ENCODE assay signal across 16 mouse cellular contexts in genomic region chr13:101619154-101619553, GRCm38 (mm10).
"Had no signal": no experiment of that assay in that cellular context is flagged by ENCODE, and none has a peak within 500 bp of the region (broad histone marks: within the 10 kb centered on the region; RNA-seq: fewer than 3 reads in every experiment).

No protein-coding gene starts in this region.

- H3K4me3 ChIP-seq: neural tube, embryonic 13.5 days; neural tube, embryonic 15.5 days; stomach, embryonic 15.5 days had no signal

- DNase-seq: retina, postnatal 1 day; right cerebral cortex, adult 18-20 months; right cerebral cortex, postnatal 14 days; right cerebral cortex, postnatal 25 days; right cerebral cortex, postnatal 4 days; spleen, adult 18-20 months; thymus, adult 18-20 months; thymus, adult 2 months; thymus, postnatal 14 days; thymus, postnatal 25 days; thymus, postnatal 36 days; thymus, postnatal 4 days had no signal

- H3K9me3 ChIP-seq: neural tube, embryonic 13.5 days; neural tube, embryonic 15.5 days; stomach, embryonic 15.5 days had no signal

- H3K36me3 ChIP-seq: neural tube, embryonic 13.5 days; neural tube, embryonic 15.5 days; stomach, embryonic 15.5 days had no signal

- H3K9ac ChIP-seq: neural tube, embryonic 13.5 days; neural tube, embryonic 15.5 days; stomach, embryonic 15.5 days had no signal

- H3K27ac ChIP-seq: neural tube, embryonic 13.5 days; neural tube, embryonic 15.5 days; stomach, embryonic 15.5 days; stomach, postnatal 0 days had no signal

- H3K4me1 ChIP-seq: neural tube, embryonic 15.5 days; stomach, embryonic 15.5 days had no signal

- H3K27me3 ChIP-seq: neural tube, embryonic 13.5 days; neural tube, embryonic 15.5 days; stomach, embryonic 15.5 days had no signal

- H3K4me2 ChIP-seq: neural tube, embryonic 13.5 days; neural tube, embryonic 15.5 days; stomach, embryonic 15.5 days had no signal
